Mouse (Mus musculus): Measurements from ENCODE around the gene Gif. TPM values are rescaled to one million over a fixed set of nuclear protein-coding genes. Genes with fewer than 3 reads are reported as not detected.

Gif gene
- total RNA-seq, 2 experiments from 2014 or later, result not detected

- no peak for ATAC-seq (replicated peaks; ENCODE audit: low FRiP score, poor library complexity, severe bottlenecking)
These were observed 44.5 kb downstream of the Gif start for GRCm38 (mm10) chr19:11791825-11792224.

GRCm38 (mm10) chr19:11793741-11794359 lies 46.5 kb downstream of the Gif start:
- ATAC-seq (replicated peaks; ENCODE audit: low FRiP score, poor library complexity, severe bottlenecking), result no peak

GRCm38 (mm10) chr19:11794447-11794846 lies 47.1 kb downstream of the Gif start:
- no peak for ATAC-seq (replicated peaks; ENCODE audit: low FRiP score, poor library complexity, severe bottlenecking)

GRCm38 (mm10) chr19:11800531-11801315 lies 53.4 kb downstream of the Gif start:
- ATAC-seq (replicated peaks; ENCODE audit: low FRiP score, poor library complexity, severe bottlenecking), result 0 out of 2 replicates have a peak, but pooled peaks have one; percentile 42

- no peak for ATAC-seq (replicated peaks; ENCODE audit: low FRiP score, poor library complexity, severe bottlenecking)
These were observed 57.1 kb downstream of the Gif start for GRCm38 (mm10) chr19:11804423-11804822.

GRCm38 (mm10) chr19:11807251-11807650 lies 59.9 kb downstream of the Gif start:
- ATAC-seq (replicated peaks; ENCODE audit: low FRiP score, poor library complexity, severe bottlenecking), result no peak

- ATAC-seq (replicated peaks; ENCODE audit: low FRiP score, poor library complexity, severe bottlenecking), result no peak
These were observed 60.5 kb downstream of the Gif start for GRCm38 (mm10) chr19:11807822-11808221.

GRCm38 (mm10) chr19:11808452-11808851 lies 61.1 kb downstream of the Gif start:
- no peak for ATAC-seq (replicated peaks; ENCODE audit: low FRiP score, poor library complexity, severe bottlenecking)

GRCm38 (mm10) chr19:11810003-11810758 lies 62.8 kb downstream of the Gif start:
- ATAC-seq (replicated peaks; ENCODE audit: low FRiP score, poor library complexity, severe bottlenecking), result no peak

GRCm38 (mm10) chr19:11810856-11811255 lies 63.5 kb downstream of the Gif start:
- ATAC-seq (replicated peaks; ENCODE audit: low FRiP score, poor library complexity, severe bottlenecking), result no peak

- no peak for ATAC-seq (replicated peaks; ENCODE audit: low FRiP score, poor library complexity, severe bottlenecking)
These were observed 64.5 kb downstream of the Gif start for GRCm38 (mm10) chr19:11811688-11812365.

Other genes with a start within 250 kb of the Gif start
- gene Ms4a6b, start 231.0 kb upstream of the Gif start, total RNA-seq (2015; ENCODE audit: low replicate concordance), result 15.1 and 22.2 TPM in 2 replicates
- gene Ms4a6b, start 231.0 kb upstream of the Gif start, total RNA-seq (2017; ENCODE audit: low replicate concordance), result 5.4 and 12.9 TPM in 2 replicates
- 3.2 and 4.2 TPM in 2 replicates for gene Ms4a4d, start 210.8 kb upstream of the Gif start, total RNA-seq (2015; ENCODE audit: low replicate concordance)
- gene Ms4a4d, start 210.8 kb upstream of the Gif start, total RNA-seq (2017; ENCODE audit: low replicate concordance), result 1.3 TPM in 1 of 2 replicates, not detected in the other
- gene Ms4a6d, start 142.7 kb upstream of the Gif start, total RNA-seq (2015; ENCODE audit: low replicate concordance), result 2.2 and 5.4 TPM in 2 replicates
- gene Ms4a6d, start 142.7 kb upstream of the Gif start, total RNA-seq (2017; ENCODE audit: low replicate concordance), result 0.90 TPM in 1 of 2 replicates, not detected in the other
- gene Ms4a2, start 123.8 kb upstream of the Gif start, total RNA-seq (2015; ENCODE audit: low replicate concordance), result 13.3 and 21.4 TPM in 2 replicates
- gene Ms4a2, start 123.8 kb upstream of the Gif start, total RNA-seq (2017; ENCODE audit: low replicate concordance), result 6.8 and 12.9 TPM in 2 replicates
- 148 and 159 TPM in 2 replicates for gene Ms4a3, start 106.7 kb upstream of the Gif start, total RNA-seq (2015; ENCODE audit: low replicate concordance)
- gene Ms4a3, start 106.7 kb upstream of the Gif start, total RNA-seq (2017; ENCODE audit: low replicate concordance), result 39.9 and 40.2 TPM in 2 replicates
- not detected in 2 replicates for gene Oosp2, start 87.0 kb upstream of the Gif start, total RNA-seq (2015; ENCODE audit: low replicate concordance)
- gene Oosp2, start 87.0 kb upstream of the Gif start, total RNA-seq (2017; ENCODE audit: low replicate concordance), result not detected in 2 replicates
- 2.1 TPM in 1 of 2 replicates, not detected in the other for gene Oosp1, start 56.4 kb upstream of the Gif start, total RNA-seq (2015; ENCODE audit: low replicate concordance)
- gene Oosp1, start 56.4 kb upstream of the Gif start, total RNA-seq (2017; ENCODE audit: low replicate concordance), result 6.3 TPM in 1 of 2 replicates, not detected in the other
- gene Oosp3, start 50.5 kb upstream of the Gif start, total RNA-seq (2015; ENCODE audit: low replicate concordance), result not detected in 2 replicates
- not detected in 2 replicates for gene Oosp3, start 50.5 kb upstream of the Gif start, total RNA-seq (2017; ENCODE audit: low replicate concordance)
- gene Mrpl16, start 22.8 kb downstream of the Gif start, total RNA-seq (2015; ENCODE audit: low replicate concordance), result 19.8 and 21.0 TPM in 2 replicates
- gene Mrpl16, start 22.8 kb downstream of the Gif start, total RNA-seq (2017; ENCODE audit: low replicate concordance), result 6.8 and 22.5 TPM in 2 replicates
- 2.2 TPM in 1 of 2 replicates, not detected in the other for gene Stx3, start 71.8 kb downstream of the Gif start, total RNA-seq (2015; ENCODE audit: low replicate concordance)
- 0.39 and 6.0 TPM in 2 replicates for gene Stx3, start 71.8 kb downstream of the Gif start, total RNA-seq (2017; ENCODE audit: low replicate concordance)
- gene Olfr1417, start 91.7 kb downstream of the Gif start, total RNA-seq (2015; ENCODE audit: low replicate concordance), result not detected in 2 replicates
- gene Olfr1417, start 91.7 kb downstream of the Gif start, total RNA-seq (2017; ENCODE audit: low replicate concordance), result not detected in 2 replicates
- not detected in 2 replicates for gene Olfr1418, start 113.5 kb downstream of the Gif start, total RNA-seq (2015; ENCODE audit: low replicate concordance)
- not detected in 2 replicates for gene Olfr1418, start 113.5 kb downstream of the Gif start, total RNA-seq (2017; ENCODE audit: low replicate concordance)
- gene Olfr1419, start 127.6 kb downstream of the Gif start, total RNA-seq (2015; ENCODE audit: low replicate concordance), result not detected in 2 replicates
- not detected in 2 replicates for gene Olfr1419, start 127.6 kb downstream of the Gif start, total RNA-seq (2017; ENCODE audit: low replicate concordance)
- not detected in 2 replicates for gene Olfr1420, start 139.0 kb downstream of the Gif start, total RNA-seq (2015; ENCODE audit: low replicate concordance)
- not detected in 2 replicates for gene Olfr1420, start 139.0 kb downstream of the Gif start, total RNA-seq (2017; ENCODE audit: low replicate concordance)
- 9.6 and 12.3 TPM in 2 replicates for gene Patl1, start 164.8 kb downstream of the Gif start, total RNA-seq (2015; ENCODE audit: low replicate concordance)
- gene Patl1, start 164.8 kb downstream of the Gif start, total RNA-seq (2017; ENCODE audit: low replicate concordance), result 2.7 and 5.3 TPM in 2 replicates
- 23.5 and 34.6 TPM in 2 replicates for gene Osbp, start 218.4 kb downstream of the Gif start, total RNA-seq (2015; ENCODE audit: low replicate concordance)
- gene Osbp, start 218.4 kb downstream of the Gif start, total RNA-seq (2017; ENCODE audit: low replicate concordance), result 32.1 and 32.3 TPM in 2 replicates